Mouse (Mus musculus): Measurements from ENCODE around the gene Ascl4. TPM values are rescaled to one million over a fixed set of nuclear protein-coding genes. Genes with fewer than 3 reads are reported as not detected.

The Ascl4 gene
- not detected in 2 replicates for total RNA-seq (2021)
- long read RNA-seq, experiment 1, result 0 reads
- long read RNA-seq, experiment 2, result 0 reads

DNA sequence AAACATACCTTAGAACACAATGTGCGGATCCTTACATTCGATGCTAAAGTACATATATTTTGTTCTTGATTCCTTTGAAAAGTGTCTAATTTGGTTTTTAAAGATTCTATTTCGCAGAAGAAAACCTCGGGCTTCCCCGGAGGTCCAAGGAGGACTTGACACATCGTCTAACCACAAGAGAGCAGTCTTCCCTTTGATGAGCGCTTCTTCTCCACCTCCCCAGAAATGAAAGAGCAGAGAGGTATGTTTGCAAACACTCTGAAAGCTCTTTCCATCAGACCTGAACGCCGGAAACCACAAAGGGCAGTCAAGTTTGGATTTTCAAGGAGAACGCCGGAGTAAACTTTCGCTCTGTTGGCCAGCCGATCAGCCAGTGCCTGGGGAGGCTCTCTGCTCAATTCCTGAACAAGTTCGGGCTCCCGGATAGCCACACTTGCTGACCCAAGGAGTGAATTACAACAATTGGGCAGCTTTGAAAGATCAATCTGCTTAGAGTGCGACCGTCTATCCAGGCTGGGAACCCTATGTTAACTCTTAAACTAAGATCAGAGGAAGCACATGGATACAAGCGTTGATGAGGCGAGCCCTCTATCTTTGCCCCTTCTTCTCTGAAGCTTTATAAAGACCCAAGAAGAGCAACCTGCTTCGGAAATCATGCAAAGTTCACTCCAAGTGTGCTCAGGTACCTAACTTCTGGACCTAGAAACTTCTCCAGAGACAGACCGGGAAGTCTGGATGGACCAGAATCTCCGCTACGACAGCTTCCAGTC lies at the start of gene Ascl4:
Gene Ascl4 (plus strand): TSS at position 6 of the 770 bp plus-strand sequence.
- peak; percentile 27 for DNase-seq

DNA sequence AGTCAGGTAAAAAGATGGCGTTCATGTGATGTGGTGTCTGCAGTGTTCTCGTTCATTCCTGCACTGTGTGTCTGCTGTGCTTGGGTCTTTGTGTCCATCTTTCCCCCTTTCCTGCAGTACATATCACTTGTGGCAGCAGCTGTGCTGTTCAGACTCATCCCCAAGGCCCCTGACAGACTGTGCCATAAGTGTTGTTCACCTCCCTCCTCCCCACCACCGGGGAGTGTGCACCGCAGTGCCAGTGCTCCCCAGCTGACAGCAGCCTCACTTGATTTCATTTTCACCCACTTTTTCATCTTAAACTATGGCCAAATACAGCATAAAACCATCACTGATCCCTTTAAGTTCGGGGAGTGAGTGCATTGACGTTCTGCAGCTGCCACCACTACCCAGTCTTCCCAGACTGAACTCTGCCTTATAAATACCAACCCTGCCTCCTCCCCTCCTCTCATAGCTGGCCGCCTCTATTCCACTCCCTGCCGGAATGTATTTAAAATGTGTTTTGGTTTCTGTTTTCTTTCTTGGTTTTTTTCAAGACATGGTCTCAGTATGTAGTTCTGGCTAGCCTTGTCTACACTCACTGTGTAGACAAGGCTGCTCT lies 47.5 kb upstream of the Ascl4 start:
- no peak for DNase-seq

DNA sequence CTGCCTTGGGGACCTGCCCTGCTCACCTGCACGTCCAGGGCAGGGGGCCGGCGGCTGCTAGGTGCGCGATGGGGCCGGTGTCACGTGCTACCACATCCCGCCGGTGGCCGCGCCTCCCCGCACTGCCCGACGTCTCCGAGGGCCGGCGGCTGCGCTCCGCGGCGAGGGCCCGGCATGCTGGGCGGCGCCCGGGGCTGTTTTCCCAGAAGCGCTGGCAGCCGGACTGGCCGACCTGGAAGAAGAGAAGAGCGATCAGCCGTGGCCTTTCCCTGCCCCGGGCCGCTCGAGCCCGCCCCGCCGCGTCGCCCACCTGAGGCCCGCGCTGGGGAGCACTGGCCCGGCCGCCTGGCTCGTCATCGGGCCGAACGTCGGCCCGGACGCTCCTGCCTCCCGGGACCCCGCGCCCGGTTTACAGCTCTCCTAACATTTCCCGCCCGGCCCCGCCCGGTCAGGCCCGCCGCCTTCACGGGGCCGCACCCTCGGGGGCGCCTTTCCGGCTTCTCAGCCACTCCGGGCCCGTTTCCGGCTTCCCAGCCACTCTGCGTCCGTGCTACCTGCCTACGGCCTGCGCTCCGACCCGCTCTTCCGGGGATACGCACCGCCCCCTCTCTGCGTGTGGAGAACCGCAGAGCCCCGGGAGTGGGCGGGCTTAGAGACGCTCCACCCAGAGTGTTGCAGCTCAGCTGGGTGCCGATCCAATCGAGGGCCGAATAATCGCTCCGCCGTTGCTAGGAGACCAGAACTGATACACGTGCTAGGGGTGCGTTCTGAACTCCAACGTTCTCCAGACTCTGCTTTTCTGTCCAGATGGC lies 10.8 kb upstream of the Ascl4 start, which contains the start of gene Prdm4:
Gene Prdm4 (minus strand): TSS at position 645 of the 812 bp plus-strand sequence.
- DNase-seq, result peak; percentile 99

DNA sequence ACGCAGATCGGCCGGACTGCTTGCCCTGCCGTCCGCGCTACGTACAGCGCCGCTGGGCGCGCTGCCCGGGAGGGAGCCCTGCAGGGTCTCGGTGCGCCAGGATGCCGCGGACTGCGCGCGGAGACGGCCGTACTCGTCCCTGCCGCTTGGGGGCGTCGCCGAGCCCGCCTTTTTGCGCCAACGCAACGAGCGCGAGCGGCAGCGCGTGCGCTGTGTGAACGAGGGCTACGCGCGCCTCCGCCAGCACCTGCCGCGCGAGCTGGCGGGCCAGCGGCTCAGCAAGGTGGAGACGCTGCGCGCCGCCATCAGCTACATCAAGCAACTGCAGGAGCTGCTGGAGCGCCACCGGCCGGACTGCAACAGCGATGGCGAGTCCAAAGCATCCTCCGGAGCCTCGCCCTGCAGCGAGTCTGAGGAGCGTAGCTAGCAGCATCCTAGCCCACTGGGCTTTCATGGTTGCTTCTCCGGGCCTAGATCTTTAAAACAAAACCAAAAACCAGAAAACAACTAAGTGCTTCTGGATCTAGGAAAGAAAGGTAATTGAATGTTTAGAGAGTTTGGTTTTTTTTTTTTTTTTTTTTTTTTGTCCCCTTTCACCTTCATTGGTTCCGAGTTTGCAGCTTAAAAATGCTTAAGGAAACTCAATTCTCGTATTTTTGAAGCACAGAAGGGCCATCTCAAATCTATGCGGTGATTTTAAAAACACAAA lies 1.2 kb downstream of the Ascl4 start:
- peak; percentile 74 for DNase-seq

DNA sequence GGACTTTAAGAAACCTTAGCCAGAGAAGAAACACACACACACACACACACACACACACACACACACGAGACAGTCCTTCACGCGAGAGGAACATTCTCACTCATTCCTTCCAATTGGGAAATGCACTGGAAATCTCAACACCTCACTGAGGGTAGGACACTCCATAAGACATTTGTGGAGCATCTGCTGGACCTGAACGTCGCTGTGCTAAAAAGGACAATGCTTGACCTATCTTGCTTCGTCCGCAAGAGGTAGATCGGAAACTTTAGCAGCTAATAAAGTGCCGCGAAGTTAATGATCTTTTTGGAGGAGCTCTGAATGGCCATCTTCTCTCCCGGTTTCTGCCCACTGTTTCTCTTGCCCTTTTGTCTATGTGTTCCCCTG lies 1.7 kb downstream of the Ascl4 start:
- no peak for DNase-seq

DNA sequence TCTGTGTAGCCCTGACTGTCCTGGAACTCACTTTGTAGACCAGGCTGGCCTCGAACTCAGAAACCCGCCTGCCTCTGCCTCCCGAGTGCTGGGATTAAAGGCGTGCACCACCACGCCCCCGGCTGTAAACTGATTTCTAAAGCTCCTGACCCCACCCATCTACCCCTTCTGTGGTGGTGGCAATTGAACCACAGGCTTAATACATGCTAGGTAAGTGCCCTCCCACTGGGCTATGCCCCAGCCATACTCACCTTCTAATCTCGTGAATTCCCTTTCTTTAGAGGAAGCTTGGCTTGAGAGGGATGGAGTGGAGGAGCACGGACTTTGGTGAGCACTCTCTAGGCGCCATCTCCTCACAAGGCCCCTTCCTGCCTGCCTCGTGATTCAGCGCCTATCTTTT lies 2.5 kb downstream of the Ascl4 start:
- no peak for DNase-seq

DNA sequence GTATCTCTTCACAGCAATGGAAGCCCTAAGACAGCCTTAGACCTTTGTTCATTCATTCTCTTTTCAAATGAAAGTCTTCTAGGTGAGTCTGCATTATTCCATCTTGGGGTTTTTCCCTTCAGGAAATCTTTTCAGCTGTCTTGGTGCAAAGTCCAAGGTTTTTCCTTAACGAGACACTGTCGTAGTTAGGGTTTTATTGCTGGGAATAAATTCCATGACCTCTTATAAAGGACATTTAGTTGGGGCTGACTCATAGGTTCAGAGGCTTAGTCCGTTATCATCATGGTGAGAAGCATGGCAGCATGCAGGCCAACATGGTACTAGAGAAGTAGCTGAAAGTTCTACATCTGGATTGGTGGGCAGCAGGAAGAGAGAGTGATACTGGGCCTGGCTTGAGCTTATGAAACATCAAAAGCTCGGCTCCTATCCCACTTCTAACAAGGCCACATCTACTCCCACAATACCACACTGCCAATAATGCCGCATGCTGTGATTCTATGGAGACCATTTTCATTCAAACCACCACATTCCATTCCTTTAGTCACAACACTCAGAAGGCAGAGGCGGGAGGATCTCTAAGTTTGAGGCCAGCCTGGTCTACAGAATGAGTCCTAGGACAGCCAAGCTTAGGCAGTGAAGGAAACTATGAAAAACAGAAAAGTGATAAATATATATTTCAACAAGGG lies 8.9 kb downstream of the Ascl4 start:
- DNase-seq, result no peak

DNA sequence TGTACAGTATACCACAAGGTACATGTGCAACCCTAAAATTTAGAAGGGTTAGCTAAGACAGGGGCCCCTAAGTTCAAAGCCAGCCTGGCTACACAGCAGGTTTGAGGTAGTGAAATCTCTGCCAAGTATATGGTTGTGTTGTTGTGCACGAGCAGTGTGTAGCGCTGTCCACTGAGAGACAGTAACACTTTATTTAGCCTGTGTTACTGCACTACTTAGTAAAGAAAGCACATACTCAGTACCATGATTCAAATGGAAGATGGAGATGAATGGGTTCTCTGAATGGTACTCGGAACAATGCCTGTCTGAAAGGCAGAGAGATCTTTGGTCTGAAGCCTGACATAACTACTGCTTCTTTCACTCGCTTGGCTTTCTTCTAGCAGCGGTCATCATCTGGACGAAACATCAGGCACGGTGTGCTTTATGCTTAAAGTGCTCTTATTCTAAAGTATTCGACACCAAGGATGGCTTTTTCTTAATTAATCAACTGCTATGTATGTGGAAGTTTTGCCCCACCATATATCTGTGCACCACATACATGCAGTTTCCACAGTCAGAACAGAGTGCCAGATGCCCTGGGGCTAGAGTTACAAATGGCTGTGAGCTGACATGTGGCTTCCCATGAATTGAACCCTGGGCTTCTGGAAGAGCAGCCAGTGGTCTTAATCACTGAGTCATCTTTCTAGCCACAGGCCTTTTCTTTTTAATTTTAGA lies 21.2 kb downstream of the Ascl4 start:
- DNase-seq, result no peak

DNA sequence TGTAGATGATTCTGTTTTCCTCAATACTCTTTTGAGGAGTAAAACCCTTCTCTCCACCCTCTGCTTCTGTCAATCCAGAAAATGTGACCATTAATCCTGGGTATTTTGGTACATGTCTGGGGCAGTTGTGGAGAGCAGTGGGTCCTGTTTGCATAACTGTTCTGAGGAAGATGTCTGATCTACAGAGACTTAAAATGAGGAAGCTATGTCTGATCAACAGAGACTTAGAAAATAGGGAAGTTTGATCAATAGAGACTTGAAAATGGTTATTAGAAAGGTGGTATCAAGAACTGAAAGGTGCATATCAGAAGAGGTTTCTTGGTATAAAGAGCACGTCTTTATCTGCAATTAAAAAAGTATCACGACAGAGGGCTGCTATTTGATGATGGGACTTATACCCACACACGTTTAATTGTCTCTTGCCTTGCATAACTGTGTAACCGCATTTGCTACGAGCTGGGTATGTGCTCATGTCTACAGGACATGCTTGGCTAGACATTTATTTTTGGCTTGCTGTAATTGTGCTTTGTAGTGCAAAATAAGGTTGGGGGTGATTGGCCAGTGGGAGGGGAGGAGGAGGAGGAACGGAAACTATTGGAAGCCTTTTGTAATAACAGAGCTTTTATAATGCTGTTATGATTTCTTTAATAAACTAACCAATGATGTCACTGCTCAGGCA lies 24.4 kb downstream of the Ascl4 start:
- DNase-seq, result no peak

DNA sequence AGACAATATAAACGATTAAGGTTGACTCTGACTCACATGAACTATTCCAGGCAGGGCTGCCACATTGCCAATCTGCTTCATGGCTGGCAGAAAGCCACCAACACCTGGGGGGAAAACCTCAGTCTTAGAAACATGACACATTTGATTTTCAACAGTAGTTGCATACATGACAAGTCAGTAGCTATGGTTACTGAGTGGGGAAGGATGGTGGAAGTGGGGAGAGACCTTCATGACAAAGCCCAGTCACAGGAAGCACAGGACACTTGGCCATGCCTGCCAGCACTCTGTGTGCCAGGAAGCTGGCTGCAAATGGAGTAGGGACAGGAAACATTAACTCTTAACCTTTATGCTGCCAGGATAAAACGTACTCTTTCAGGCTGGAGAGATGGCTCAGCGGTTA lies 25.9 kb downstream of the Ascl4 start:
- DNase-seq, result peak; percentile 52

DNA sequence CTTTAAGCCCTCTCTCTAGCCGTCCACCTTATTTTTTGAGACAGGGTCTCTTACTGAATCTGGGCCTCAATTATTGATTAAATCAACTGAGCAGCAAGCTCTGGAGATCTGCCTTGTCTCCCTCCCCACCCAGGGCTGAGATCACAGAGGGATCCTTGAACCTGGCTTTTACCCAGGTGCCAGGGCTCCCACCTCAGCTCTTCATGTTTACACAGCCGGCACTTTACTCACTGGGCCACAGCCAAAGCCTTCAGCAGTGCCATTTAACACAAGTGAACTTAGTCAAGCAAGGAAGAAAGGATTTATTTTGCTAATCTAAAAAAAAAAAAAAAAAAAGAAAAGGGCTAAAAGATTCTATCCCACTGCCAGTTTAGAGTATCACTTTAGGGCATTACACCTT lies 26.9 kb downstream of the Ascl4 start:
- no peak for DNase-seq

DNA sequence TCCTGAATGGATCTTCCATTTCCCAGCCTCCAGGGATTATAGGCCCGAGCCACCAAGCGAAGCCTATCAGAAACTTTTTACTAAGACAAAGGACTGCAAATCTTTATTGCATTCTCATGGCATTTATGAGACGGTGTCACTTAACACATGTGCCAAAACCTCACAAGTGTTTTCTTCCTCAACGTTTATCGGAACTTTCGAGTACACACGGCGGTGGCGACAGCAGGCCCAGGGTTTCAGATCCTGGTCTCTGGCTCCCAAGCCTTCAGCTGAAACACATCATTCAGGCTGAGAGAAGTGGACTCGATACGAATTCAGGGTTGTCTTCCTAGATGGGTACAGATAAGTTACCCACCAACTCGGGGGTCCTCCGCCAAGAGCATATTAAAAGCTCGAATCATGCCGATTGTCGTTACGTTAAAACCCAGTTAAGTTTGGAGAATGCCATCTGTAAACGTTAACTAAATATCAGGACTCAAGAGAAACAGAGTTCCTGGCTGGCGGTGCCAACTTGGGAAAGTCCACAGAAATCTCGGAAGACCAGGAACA lies 29.5 kb downstream of the Ascl4 start:
- DNase-seq, result no peak

DNA sequence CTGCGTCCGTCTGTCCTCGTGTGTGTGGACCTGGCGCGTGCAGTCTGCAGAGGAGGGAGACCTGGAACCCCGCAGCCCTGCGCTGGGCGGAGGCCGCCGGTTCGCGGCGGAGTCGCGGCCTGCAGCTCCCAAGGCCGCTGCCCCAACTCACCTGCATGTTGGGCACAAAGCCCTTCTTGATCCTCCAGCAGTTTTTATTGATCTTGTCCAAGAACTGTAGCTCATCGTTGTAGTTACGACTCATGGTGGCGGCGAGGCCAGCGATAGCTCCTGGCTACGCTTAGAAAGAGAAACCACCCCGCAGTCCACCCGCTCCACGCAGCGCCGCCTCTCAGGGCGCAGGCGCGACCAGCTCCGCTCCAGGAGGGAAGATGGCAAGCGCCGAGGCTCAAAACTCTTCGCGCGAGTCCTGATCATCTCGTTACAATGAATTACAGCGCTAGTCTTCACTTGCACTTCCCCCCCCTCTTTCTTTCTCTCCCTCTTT lies 30.0 kb downstream of the Ascl4 start, which contains the start of gene Rtcb:
Gene Rtcb (minus strand): TSS at position 360 of the 487 bp plus-strand sequence.
- DNase-seq, result peak; percentile 98

DNA sequence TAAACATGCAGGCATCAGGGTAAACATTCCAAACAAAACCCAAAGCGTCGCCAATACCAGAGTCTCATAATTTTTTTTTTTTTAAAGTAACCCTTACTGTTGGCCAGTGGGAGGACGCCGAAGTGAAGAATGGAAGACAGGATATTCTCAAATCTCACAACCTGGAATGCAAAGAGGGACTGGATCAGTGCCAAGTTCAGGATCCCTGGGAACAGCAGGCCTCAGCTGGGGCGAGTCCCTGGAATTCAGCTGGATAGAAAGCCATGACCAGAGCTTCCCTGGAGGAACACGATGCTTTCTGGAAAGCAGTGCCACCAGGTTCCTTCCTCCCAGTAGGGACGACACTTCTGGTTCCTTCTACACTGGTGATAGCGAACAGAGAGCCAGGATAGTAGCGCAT lies 35.4 kb downstream of the Ascl4 start:
- no peak for DNase-seq

DNA sequence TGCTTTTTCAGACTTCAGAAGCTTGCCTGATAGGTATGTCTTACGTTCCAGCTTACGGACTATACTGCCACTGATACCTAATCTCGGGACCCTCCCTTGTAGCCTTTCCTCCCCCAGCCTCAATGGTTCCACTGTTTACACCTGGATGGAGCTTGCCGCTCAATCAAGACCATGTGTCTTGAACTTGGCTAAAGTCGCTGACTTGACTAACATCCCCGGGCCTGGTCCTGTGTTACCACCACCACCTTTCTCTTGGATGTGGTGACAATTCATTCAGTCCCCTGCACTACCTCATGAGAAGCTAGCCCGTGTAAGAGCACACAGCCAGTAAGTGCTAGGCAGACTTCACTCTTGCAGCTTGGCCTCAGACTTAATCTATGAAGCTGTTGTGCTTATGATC lies 36.8 kb downstream of the Ascl4 start:
- no peak for DNase-seq

DNA sequence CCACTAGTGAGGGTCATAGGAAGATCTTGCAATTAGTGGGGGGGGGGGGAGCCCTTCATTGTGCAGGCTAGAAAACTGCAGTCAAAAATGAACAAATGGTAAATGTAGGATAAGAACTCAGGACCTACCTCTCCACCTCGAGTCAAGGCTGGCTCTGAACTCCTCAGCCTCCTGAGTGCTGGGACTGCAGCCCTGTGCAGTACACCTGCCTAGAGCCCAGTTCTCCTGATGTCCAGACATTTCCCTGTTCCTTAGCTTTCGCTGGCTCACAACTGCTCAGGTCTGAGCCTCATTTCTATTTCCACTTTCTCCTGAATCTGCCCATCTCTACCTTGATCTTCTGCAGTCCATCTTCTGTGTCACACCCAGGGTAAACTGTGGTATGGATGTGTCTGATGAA lies 39.0 kb downstream of the Ascl4 start:
- DNase-seq, result no peak

DNA sequence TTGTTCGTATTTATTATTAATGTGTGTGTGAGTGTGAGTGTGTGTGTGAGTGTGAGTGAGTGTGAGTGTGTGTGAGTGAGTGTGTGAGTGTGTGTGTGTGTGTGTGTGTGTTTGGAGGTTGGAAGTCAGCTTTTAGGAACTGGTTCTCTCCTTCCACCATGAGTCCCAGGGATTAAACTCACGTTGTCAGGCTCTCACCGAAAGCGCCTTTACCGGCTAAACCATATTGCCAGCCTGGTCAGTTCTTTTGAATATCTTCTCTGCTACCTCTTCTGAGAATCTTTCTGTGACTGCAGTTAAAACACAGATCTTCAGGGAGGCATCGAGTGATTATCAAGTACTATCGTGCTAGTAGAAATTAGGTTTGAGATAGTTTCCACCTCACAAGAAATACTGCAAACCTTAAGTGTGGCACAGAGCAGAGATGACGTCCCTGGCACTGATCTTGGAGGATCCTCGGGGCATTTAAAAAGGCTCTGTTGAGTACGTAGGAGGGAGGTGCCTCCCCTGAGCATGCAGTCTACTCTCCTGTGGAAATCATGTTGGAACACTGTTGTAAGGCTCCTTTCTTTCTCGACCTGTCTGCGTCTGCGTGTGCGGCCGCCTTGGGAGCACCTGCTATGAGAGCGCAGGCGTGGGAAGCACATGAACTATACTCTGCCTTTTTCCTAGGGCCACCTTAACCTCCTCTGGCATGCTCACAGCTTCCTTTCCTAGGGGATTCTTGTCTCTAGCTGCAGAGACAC lies 40.1 kb downstream of the Ascl4 start:
- DNase-seq, result no peak

DNA sequence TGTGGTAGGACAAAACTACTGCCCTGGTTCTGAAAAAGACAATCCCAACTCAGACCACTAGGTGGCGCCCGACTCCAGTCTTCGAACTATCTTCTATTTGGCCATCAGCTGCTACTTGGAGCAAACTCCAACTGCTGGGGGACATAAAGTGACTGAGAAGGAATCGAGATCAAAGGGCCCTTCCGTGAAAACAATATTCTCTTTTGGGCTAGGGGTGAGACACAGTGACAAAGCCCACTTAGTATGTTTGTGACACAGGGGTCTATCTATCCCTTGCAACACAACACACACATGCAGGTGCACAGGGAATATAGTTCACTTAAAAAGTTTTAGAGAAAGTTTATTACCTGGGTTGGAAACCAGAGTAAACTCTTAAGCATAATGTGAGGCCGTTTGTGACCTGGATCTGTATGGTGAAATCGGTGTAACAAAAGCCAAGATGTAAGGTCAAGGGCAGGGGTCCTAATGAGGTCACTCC lies 40.7 kb downstream of the Ascl4 start:
- DNase-seq, result peak; percentile 89

DNA sequence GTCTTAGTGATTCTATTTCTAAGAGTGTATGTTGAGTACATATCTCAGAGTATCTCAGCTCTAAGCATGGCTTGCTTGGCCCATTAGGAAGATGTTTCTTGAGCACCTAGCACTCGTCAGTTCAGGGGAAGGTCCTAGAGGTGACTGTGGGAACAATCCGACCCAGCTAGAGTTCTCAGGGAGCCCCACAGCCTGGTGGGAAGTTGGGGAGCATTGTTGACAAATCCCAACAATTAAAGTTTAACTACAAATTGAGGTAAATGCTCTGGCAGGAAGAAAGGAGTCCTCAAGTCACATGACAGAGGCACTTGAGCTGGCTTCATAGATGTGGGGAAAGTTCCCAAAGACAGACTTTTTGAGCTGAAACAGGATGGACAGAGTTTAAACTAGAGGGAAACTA lies 41.2 kb downstream of the Ascl4 start:
- no peak for DNase-seq

Measured in adrenal gland, postnatal 14 days (tissue).